Mouse (Mus musculus): Measurements from ENCODE around the gene Rbm47.
A peak's percentile ranks its signal among the peaks of the same experiment; 100 is the strongest.

The Rbm47 gene

GRCm38 (mm10) chr5:66156431-66156962, 16.4 kb downstream of the Rbm47 start:
- no peak for DNase-seq (ENCODE audit: low spot score)

GRCm38 (mm10) chr5:66154616-66155015, 18.3 kb downstream of the Rbm47 start:
- no peak for DNase-seq (ENCODE audit: low spot score)

GRCm38 (mm10) chr5:66153486-66153885, 19.4 kb downstream of the Rbm47 start:
- DNase-seq (ENCODE audit: low spot score) = no peak

DNA sequence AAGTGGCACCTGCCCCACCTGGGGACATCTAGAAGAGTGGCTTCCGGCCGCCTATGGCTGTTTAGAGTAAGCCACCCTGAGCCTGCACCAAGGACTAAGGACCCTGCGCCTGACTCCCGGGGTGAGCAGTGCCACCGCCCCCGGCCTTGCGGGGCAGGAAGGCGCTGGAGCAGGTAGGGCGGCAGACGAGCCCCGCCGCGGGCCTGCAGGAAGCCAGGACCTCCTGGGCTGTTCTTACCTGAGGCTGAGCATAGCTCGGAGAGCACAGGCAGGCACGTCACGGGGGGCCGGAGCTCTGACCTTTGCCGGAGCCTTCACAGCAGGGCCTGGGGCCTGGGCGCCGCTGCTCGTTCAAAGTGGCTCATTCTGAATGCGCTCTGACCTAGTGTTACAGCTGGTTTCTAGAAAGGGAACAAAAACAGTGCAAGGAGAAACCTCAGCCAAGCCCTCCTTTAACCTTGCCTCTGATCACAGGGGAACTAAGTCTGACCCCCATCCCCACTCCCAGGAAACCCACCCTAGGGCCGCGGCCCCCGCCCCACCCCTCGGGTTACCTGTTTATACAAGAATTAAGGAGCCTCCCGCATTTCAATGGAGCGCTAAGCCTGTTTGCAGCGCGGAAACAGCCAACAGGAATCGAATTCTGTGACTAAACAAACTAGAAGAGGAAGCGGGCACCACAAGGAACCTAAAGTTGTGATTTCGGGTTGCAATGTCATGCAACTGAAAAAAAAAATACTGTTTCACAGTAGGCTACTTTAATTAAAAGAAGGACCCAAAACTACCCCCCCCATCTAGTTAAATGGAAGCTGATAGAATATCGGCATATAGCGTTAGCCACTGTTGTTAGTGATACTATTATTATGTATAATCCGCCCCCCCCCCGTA, 21.4 kb downstream of the Rbm47 start:
- DNase-seq (ENCODE audit: low spot score) = peak; percentile 67

GRCm38 (mm10) chr5:66150706-66151300, 22.1 kb downstream of the Rbm47 start:
- DNase-seq (ENCODE audit: low spot score) = peak; percentile 72

- DNase-seq (ENCODE audit: low spot score) = peak; percentile 16
These were observed 22.7 kb downstream of the Rbm47 start for GRCm38 (mm10) chr5:66150106-66150705.

DNA sequence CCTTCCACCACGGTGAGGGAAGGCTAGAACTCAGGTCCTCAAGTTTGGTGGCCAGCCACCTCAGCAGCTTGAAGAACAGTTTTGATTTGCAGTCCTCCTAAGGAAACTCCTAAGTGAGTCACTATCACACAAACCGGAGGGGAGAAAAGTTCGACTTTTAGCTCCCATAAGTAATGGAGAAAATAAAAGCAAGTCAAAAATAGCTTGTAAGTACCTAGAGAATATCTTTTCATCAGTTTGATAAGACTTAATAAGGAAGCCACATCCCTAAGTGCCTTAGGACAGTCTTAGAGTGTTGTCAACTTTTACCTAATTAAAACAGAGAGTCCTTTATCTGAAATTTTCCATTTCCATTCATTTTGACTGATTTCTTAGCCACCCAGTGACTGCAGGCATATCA, 23.3 kb downstream of the Rbm47 start:
- DNase-seq (ENCODE audit: low spot score) = no peak

DNA sequence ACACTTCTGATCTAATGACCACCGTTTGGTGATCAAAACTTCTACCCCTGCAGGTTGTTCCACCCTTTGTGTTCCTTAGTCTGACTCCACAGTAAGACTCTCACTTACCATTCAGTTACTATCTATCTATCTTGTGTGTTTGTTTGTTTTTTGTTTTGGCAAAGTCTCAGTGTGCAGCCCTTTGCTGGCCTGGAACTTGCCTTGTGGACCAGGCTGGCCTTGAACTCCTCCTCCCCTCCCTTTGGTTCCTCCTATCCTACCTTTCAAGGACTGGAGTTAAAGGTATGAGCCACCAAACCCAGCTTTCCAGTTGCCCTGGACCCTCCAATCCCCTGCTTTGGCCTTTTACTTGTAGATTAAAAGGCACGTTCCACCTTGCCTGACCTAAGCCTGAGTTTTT, 23.8 kb downstream of the Rbm47 start:
- DNase-seq (ENCODE audit: low spot score) = no peak

DNA sequence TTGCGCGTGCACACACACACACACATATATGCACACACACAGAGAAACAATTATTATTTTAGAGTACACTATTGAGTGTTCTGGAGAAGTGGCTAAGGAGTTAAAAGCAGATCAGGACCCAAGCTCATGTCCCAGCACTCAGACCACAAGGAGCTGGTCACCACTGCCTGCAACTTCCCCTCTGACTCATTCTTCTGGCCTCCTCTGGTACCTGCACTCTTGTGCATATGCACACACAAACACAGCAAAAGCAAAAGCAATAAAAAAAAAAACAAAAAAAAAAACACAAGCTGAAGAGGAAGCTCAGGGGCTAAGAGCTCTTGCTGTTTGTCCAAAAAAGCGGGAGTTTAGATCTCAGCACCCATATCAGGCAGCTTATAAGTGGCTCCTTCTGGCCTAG, 25.6 kb downstream of the Rbm47 start:
- no peak for DNase-seq (ENCODE audit: low spot score)

GRCm38 (mm10) chr5:66145583-66145982, 27.3 kb downstream of the Rbm47 start:
- no peak for DNase-seq (ENCODE audit: low spot score)

DNA sequence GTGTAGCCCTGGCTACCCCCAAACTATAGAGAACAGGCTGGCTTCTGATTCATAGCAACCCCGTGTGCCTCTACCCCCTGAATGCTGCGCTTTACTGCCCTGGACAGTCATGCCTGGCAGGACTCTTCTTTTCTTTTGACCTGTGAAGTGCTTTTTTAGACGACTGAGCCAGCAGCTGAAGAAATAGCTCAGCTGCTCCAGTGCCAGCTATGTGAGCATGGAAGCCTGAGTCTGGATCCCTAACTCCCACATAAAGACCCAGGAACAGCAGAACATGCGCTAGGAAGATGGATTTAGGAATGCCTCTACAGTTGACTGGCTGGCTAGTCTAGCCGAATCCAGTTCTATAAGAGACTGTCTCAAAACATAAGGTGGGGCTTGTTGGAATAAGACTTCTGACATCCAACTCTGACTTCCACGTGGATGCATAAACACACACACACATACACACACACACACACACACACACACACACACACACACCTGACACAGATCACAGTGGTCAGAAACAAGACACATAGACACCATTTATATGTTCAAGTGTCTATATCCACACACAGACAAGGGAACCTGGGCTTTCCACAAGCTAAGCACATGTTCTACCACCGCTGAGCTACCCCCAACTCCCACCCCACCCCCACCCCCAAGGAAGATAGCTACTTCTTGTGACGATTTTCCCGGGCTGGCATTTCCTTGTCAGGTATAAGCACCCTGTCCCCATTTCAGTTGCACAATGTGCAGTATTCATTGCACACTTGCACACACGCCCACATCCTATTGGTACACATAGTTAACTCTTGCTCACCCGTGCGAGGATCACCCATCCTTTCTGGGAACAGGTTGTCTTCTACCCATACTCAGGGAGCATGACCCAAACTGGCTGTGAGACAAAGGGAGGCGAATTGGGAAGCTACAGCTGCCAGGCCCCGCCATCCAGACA, 29.6 kb downstream of the Rbm47 start:
- no peak for DNase-seq (ENCODE audit: low spot score)

DNA sequence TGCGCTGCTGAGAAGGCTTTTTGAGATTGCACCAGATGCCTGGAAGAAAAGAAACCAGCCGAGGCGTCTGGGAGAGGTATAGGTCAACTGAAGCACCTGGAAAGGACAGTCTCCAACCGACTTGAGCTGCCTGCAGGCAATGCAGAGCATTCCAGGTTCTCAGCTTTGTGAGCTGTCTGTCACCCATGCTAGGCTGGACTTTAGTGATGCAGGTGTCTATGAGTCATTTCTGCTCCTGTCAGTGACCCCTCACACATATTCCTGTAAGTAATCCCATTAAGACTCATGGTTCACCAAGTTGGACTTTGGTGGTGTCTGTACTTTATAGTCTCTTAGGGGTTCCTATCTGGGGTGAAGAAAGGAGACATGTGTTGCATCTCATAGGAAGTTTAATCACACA, 31.4 kb downstream of the Rbm47 start:
- DNase-seq (ENCODE audit: low spot score) = no peak

DNA sequence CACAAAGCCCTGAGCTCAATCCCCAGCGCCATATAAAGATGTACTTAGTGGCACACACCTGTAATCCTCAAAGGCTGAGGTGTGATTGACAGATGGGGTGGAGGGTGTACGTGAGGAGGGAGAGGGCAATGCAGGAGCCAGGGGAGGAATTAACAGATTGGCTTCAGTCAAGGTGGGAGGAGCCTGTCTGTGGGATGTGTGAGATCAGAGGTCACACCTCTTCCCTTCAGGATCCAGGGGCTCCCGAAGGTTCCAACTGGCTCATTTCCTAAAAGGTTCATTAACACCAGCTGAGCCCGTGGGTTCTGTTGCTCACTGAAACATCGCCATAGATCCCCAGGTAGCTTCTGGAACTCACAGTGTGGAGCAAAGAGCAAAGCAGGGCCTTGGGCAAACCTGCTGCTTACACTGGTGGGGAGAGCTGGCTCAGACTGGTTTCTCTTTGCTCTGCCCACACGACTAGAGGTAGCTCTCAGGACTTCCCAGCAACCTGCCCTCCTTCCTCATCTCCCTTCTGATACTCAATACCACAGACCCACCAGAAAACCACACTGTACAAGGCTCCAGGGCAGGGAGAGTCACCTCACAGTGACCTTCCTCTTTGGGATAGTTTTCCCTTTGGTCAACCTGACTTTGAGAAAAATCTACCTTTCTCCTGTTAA, 33.2 kb downstream of the Rbm47 start:
- no peak for DNase-seq (ENCODE audit: low spot score)

DNA sequence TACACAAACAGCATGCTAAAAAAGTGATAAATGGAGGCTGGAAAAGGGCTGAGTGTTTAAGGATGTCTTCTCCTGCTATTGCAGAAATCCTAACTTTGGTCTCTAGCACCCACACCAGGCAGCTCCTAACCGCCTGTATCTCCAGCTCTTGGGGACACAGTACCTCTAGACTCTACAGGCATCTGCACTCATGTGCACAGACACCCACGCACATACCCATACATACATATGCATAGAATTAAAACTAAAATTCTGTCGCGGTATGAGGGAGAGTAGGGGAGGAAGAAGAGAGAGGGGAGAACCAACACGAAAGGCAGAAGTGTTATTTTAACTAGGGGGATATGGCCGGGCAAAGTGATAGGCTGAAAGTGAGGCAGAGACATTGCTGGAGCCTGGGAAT, 33.7 kb downstream of the Rbm47 start:
- DNase-seq (ENCODE audit: low spot score) = no peak

DNA sequence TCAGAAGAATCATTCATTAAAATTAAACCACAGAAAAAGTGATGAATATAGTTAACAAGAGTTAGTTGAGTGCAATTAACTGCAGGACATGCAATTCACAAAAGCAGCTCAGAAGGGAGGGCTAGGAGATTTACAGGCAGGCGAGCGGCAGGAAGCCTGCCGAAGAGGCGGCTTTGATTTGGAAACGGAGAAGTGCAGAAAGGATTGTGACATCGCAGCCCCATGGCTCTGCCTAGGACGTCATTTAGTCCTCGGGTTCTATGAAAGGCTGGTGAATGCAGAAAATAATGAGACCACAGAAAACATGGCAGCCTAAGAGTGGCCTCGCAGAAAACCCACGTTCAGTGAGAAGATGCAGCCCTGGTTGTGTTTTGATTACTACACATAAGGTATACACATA, 34.3 kb downstream of the Rbm47 start:
- DNase-seq (ENCODE audit: low spot score) = peak; percentile 20

DNA sequence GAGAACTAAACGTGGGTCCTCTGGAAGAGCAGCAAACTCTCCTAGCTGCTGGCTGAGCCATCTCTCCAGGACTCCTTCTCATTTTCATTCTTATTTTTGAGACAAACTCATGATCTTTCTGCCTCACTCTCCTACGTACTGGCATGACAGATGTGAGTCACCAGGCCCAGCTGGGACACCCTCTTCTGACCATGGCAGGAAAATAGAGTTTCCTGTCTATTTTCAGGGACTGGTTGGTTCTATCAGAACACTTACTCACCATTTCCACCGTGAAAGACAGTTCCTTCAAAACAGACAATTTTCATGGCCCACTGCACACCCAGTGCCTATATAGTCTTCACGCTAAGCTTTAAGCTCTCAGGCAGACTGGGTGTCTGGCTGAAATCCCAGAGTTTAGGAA, 35.7 kb downstream of the Rbm47 start:
- no peak for DNase-seq (ENCODE audit: low spot score)

DNA sequence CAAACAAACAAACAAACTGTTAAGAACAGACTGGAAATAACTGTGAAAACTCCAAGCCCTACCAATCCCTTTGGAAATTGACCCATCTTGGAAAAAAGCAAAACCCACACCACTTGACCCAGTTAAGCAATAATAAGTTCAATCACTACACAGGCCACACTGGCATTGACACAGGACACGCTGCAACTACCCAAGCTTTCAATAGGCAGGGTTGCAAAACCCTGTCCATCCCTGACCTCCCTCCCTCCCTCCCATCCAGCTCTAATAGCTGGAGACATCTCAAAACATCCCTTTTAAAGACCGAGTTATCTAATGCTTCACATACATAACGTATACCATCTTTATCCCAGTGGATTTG, 37.1 kb downstream of the Rbm47 start:
- no peak for DNase-seq (ENCODE audit: low spot score)

GRCm38 (mm10) chr5:66135161-66135852, 37.6 kb downstream of the Rbm47 start:
- DNase-seq (ENCODE audit: low spot score) = no peak

- no peak for DNase-seq (ENCODE audit: low spot score)
These were observed 38.3 kb downstream of the Rbm47 start for GRCm38 (mm10) chr5:66134578-66134977.

DNA sequence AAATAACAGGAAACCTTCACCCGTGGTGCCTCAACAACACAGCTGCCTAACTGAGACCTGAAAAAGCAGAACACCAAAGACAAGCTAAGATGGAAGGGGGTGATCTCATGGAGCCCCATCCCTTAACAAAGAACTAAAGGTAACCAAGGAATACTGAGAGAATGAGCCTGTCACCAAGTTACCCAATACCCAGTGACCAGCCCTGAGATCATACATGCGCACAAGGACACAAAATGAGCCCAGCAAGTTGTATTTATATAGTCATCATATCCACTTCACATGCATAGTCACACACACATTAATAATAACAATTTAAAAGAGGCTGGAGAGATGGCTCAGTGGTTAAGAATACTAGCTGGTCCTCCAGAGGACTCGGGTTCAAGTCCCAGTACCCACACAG, 44.0 kb downstream of the Rbm47 start:
- DNase-seq (ENCODE audit: low spot score) = no peak

GRCm38 (mm10) chr5:66125418-66125817, 47.5 kb downstream of the Rbm47 start:
- no peak for DNase-seq (ENCODE audit: low spot score)
